Mouse (Mus musculus) urinary bladder, postnatal 4 days (tissue): Measurements from ENCODE around the gene Pemt.
A peak's percentile ranks its signal among the peaks of the same experiment; 100 is the strongest.

ENCODE experiments used
- DNase-seq, 2 experiments: peaks; one replicate each; pipeline ENCODE4 v3.0.0; 2021 to 2022; ENCODE audit warnings: low spot score in 2 of 2

The Pemt gene

DNA sequence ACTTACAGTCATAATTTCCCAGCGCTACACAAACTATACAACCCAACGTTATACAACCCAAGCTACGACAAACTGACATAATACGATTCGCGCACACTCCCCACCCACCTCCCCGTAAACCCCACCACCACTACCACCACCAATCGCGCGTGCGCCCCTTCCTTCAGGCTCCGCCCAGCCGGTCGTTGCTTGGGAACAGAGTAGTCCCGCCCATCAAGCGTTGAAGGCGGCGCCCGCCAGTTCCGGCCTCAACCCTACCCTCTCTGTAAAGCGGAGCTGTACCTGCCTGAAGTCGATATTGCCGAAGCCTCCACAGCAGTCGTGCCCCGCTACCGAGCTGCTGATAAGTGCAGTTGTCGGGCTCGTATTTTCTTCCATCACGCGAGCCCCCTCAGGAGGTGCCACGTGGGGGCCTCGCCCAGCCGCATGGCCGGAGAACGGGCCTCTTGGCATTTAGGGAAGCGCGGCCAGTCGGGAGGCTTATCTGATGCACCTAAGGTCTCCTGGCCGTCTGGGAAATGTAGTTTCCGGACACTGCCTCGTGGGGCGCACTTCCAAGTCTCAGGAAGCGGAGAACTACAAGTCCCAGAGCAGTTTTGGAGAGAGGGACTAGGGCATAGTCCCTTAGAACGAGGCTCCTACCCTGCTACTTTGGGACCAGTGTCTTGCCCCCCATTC, at the start of gene Pemt:
Gene Pemt, minus strand, starts transcription at position 432 of the 678 bp plus-strand sequence.
- peak; percentile 91 to 95 for DNase-seq

DNA sequence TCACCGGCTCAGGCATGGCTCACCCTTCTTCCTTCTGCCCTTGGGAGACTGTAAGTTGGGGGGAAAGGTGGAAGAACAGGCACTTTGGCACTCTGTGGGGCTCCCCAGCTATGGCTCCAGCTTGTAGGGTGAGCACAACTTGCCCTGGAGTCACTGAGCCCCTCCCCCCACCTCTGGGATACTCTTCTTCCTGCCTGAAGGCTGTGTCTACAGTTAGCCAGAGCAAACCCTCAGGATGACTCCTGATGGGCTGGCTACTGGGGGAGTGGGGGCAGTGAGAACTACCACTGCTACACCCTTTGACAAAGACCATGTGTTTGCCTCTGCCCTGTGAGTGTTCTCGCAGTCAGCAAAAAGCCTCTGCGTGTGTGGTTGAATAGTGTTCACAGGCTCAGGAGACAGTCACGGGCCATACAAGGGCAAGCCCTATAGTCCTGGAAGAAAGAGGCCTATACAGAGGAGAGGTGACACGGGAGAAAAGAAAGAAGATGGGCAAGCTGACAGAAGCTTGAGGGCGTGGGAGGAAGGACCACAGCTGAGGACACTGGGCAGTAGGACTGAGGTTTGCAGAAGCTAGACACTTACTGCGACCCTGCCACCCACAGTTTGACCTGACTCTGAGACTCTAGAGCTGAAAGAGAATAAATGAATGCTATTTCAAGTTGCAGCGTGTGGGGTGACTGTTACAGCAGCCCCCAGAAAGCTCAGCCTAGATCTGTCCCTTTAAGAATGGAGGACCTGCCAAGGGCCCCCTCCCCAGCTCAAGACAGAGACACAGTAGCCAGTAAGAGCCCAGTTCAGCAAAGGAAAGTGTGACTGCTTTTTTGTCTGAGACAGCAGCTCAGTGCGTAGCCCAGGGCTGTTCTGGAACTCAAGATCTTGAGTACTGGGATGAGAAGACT, 48.9 kb upstream of the Pemt start:
- DNase-seq, result no peak

DNA sequence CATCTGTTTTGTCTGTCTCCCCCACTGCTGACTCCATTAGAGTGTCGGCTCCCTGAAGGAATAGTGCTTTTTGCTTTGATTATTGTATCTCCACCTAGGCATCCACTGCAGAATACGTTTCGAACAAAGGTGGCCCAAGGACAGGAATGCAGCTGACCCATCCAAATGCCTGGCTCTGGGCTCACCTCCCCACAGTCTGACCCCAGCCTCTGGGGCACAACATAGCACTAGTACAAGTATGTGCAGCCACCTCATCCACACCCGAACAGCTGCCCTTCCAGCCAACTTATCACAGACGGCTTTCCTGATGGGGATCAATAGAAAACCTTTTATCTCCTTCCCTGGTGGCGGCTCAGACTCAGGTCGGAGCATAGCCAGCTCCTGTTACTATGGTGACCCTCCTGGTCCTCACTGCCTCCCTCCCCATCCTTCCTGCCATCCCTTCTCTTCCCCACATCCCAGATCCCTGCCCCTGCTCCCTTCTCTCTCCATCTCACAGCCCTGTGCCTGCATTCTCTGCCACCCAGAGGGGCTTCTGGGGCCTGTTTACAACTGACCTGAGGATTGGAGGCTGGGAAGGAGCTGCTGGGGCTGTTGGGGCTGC, 47.8 kb upstream of the Pemt start:
- DNase-seq, result no peak

DNA sequence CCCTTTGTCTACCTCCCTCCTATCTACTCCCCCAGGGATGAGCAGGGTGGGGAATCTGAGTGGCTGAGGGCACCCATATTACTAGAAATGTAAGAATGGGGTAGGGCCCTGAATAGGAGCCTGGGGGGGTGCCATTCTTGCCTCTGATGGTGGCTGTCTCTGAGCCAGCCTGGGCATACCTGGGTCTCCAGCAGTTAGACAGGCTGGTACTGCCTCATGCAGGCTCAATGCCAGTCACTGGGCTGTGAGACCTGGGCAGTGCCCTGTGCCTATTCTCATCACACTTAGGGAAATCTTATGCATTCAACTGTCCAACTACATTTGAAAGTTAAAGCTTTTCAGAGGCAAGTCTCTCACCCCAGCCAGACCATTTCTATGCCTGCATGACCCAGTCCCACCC, 46.9 kb upstream of the Pemt start:
- no peak for DNase-seq

DNA sequence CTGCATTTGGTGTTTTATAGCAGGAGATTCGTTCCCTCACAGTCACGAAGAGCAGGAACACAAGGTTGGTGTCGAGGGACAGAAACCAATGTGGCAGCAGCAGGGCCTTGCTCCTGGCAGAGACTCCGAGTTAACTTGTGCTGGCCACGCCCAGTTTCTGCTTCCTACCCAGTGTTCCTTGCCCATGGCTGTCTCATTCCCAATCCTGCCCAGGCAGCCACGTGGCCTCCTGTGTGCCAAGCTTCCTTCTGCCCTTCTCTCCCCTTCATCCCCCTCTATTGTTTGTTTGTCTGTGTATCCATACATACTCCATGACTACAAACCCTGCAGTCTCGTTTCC, 45.1 kb upstream of the Pemt start:
- no peak for DNase-seq

DNA sequence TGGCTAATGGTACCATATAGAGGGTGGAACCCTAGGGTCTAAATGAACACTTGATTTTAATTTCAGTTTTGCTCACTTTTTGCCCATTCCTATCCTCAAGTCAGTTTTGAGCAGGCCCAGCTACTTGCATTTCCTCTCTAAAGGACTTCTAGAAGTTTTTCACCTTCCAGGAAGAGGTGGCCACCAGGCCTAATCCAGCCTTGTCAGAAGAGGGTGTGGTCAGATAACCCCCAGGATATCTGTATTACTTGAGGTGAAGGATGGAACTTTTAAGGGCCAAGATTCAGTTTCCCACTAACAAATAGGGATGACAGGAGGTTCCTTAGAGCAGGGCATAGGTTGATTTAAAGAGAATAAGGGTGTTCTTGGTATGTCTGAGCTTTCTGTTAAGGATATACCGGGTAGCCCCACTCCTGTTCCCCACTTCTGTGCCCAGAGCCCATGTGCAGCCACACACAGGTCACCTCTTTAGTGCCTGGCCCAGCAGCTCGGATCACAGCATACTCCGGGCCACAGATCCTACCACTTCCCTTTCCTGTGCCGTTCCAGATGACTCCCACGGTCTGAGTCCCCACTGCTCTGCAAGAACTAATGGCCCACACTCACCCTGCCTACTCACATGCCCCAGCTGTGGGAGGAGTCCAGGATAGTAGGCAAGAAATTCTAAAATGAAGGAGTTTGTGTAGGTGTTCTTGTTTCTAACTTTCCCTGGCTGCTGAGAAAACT, 44.6 kb upstream of the Pemt start:
- no peak for DNase-seq

DNA sequence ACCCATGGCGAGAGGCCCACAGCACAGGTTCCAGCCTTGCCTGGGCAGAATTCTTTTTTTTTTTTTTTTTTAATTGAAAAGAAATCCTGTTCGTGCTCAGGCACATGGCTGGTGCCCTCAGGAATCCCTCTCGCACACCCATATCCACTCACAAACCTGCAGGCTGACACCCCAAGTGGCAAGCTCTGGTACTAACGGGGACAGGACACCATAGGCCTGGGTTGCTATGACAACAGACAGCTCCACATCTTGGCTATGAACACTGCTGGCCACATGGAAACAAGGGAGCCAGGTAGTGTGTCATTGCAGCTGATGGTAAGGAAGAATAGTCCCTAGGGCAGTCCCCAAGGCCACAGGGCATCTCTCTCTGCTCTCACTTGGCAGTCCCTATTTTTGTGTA, 42.7 kb upstream of the Pemt start:
- no peak for DNase-seq

DNA sequence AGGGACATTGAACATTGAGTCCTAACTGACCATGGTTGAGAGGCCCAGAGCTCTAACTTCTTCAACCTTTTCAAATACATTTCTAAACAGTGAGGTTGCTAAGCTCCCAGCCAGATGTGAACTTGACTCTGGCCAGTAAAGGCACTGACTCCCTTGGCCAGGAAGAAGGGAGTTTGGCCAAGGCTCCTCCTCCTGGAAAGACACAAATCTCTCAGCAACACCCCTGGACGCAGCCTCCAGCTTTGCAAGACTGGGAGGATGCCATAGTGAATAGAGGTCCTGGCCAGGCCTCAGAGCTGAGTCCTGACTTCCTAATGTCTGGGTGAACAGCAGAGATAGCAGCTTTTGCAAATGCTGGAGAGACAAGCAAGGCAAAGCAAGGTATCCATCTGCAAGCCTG, 40.4 kb upstream of the Pemt start:
- DNase-seq, result peak in 1 of 2 experiments; percentile 47

DNA sequence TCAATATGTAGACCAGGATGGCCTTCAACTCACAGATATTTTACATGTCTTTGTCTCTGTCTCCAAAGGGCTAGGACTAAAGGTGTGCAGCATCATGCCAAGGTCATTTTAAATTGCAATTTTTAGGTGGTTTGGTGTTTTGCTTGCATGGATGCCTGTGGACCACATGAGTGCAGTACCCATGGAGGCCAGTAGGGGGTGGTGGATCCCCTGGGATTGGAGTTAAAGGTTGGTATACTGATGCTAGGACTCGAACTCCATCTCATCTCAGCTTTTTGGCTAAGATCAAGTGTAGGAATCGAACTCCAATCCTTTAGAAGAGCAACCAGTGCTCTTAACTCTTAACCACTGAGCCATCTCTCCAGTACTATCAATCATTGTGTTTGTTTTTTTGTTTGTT, 38.3 kb upstream of the Pemt start:
- no peak for DNase-seq

DNA sequence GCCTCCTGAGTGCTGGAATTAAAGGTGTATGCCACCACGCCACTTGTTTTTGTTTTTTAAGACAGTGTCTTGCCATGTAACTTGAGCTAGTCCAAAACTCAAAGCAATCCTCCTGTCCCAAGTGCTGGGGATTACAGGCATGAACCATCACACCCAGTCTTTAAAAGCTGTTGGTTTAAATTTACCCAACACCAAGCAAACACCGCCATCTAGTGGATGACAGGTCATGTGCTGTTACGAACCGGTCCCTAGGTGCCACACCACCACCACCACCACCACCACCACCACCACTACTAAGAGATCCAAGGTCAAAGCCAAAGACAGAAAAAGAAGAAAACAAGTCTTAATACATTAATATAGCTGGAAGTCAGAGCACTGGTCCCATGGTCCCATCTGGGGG, 30.5 kb upstream of the Pemt start:
- no peak for DNase-seq

DNA sequence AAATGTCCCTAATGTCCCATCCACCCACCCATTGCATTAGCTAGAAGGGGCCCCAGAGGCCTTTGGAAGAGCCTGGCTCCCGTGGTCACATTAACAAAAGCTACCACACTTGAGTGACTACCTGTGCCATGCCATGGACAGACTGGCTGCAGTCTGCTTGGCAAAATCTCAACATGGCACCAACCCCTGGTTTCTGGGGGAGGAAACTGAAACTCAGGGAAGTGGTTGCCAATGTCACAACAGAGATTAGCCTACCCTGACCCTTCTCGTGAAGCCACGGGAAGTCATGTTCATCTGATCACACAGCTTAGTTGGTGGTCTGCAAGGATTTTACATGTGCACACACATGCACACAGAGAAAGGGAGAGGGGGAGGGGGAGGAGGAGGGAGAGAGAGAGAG, 29.9 kb upstream of the Pemt start:
- DNase-seq, result no peak

DNA sequence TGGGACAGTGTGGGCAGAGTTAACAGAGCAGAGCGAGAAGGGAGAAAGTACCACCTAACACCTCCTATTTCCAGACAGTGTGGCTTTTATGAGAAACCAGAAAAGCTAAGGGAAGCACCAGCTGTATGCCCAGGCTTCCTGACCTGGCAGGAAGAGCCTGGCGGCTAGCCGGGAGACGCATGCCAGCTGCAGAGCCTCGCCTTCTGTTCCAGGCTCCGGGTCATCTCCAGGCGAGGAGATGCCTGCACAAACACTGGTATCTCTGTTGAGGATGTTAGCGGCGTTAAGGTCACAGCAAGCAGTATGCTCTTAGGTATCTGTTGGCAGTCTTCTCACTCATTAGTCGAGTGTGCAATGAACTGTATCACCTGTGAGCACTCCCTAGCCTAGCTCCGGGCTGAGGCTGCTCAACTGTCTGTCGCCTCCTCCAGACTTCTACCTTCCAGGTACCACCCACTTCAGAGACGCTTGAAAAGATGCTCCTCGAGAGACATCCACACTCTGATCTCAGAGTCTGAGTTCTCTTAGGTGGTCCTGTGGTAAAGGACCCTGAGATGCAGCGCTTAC, 27.7 kb upstream of the Pemt start:
- no peak for DNase-seq

DNA sequence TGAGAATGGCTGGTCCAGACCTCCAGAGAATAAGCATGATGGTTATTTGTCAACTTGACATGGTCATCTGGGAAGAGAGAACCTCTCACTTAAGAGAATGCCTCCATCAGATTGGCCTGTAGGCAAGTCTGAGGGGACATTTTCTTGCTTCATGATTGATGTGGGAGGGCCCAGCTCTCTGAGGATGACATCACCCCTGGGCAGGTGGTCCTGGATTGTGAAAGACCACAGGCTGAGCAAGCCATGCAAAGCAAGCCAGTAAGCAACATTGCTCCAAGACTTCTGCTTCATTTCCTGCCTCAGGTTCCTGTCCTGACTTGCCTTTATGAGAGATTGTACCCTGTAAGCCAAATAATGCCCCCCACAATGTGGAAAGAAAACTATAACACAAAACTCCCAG, 26.8 kb upstream of the Pemt start:
- no peak for DNase-seq

DNA sequence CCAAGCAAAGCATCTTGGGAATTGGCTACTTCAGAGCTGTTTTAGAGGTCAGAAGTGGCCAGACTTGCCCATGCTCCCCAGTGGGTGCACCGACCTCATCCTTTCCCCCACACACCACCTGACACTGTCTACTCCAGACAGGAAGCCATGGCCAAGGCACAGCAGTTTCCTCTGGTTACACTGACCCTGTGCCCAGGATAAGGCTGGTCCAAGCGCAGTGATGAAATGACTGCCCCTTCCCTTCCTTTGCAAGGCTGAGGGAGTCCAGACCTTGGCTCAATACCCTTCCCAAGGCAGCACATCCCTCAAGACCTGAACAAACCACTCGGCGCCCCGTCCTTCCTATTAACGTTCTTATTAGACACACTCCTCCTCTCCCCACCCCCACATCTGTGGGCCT, 24.9 kb upstream of the Pemt start:
- DNase-seq, result no peak

DNA sequence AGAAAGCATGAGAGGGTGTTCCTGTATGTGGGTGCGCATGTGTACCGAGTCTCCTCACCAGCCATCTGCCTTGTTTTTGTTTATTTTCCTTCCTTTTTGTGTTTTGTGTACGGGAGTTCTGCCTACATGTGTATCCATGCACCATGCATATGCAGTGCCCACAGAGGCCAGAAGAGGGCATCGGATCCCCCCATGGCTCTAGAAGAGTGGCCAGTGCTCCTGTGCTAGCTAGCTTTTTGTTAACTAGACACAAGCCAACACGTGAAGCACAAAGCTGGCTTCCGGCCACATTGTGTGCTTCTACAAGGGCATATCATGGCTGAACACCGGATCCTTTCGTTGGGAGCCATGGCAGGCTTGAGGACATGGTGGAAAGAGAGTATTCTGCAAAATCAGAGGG, 24.3 kb upstream of the Pemt start:
- DNase-seq, result no peak

DNA sequence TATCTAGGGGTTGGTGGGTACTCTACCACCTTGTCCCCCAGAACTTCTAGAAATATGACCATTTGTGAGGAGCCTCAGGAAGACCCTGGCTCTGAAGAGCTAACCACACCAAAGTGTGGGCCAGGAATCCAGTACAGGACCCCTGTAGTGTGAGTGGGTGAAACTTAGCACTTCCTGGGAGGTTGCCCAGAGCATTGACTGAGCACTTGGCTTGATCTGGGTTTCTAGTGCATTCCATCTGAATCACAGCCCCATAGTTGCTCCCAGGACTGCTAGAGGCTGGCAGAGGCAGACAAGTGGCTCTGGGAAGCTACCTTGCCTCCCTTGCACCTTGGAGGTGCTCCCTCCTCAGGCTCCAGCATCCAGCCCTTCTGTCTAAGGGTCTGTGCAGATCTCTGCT, 22.3 kb upstream of the Pemt start:
- no peak for DNase-seq

DNA sequence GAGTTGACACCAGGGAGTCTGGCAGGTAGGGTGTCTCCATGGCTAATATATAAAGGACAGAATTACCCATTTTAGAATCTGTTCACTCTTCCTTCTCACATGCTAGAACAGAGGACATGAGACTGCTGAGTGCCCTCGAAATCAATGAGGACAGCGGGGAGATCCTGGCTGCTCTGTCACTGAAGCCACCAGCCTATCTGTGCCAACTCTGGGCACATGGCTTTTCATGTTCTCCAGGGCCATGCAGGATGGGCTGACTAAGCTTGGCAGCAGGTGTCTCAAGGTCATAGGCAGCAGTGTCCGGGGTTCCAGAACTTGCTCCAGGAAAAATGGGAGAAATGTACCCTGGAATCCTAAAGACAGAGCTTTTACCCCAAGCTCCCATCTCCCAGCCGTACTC, 21.4 kb upstream of the Pemt start:
- DNase-seq, result no peak

DNA sequence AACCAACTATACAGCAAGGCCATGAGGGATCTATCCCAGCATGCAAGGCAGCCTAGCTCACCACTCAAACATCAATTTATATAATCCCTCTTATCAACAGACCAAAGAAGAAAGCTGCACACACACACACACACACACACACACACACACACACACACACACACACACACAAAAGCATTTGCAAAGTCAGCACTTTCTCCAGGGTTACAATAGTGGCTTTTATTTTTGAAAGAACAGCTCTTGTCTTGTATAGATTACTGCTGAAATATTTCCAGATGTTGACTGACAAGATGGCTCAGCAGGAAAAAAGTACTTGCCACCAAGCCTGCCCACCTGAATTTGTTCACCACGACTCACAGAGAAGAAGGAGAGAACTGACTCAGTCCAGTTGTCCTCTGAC, 19.0 kb upstream of the Pemt start:
- no peak for DNase-seq

DNA sequence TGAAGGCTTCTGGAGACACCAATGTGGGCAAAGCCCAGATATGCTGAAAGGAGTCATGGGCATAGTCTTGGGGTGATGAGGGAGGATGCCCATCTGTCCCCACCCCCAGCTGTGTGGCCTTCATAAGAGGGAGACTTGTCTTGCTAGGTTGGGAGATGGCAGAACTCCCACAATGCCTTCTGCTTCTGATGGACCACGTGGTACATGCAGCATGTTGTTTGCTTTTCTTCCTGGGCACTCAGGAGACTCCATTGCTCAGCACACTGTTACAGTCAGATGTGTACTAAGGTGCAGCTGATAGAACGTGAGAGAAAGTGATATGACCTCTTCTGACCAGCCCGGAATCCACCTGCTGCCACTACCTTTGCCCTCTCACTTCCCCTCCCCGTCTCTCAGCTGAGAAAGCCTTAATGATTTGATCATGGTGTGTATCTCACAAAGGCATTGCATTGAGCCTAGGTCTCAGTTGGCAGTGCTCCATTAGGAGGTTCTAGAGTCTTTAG, 15.3 kb upstream of the Pemt start:
- DNase-seq, result no peak

DNA sequence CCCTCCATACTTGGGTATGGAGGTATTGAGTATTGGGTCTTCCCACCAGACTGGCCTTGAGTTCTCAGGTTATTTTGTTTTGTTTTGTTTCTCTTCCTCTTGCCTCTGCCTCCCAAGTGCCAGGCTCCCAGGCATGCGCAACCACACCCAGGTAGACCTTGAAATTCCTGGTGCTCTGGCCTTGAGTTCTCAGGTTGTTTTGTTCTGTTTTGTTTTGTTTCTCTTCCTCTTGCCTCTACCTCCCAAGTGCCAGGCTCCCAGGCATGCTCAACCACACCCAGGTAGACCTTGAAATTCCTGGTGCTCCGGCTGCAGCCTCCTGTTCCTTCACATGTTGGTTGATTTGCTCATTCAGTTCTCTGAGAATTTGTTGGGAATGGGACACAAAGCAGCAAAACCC, 13.7 kb upstream of the Pemt start:
- DNase-seq, result no peak

DNA sequence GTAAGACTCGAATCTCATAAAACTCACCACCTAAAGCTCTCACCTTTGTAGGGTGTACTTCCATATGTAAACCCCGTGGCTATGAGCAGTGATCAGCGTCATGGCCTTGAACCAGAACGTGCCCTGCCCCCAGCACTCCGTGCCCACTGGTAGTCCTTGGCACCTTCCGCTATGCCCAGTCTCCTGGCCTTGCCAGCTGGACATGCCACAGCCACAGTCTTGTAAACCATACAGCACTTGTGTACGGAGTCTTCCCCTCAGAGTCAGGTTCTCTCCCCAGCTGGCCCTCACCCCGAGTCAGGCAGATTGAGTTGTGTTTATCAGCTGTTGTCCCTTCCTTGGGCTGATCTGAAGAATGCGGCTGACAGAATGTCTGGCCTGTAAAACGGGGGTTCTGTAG, 12.2 kb upstream of the Pemt start:
- no peak for DNase-seq

DNA sequence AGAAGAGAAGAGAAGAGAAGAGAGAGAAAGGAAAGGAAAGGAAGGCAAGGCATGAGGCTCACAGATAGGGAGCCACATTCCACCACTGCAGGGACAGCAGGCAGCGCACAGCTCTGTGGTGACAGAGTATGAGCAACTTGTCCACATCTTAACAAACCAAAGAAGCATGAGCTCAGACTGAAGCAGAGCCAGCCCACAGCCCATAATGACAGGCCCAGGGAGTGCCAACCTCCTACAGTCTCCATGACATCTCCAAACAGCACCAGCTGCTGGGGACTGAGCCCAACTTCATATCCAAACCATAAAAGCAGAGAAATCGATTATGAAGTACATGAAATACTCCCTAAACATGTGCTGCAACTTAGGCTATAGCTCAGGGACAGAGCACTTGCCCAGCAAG, 11.7 kb upstream of the Pemt start:
- no peak for DNase-seq
